Mouse (Mus musculus): ENCODE results near the gene Tfdp1. TPM values are rescaled to one million over a fixed set of nuclear protein-coding genes. Genes with fewer than 3 reads are reported as not detected.

Gene Tfdp1
- total RNA-seq, 2 experiments from 2014 or later: 63.1 to 65.1 TPM

GRCm38 (mm10) chr8:13343134-13343533 is 4.6 kb downstream of the Tfdp1 start:
- DNase-seq (ENCODE audit: extremely low spot score in 1 of 2, low spot score in 2 of 2): no peak
- intact Hi-C loops (cut with DNase I): no loop called here

GRCm38 (mm10) chr8:13350052-13350451 is 11.5 kb downstream of the Tfdp1 start:
- DNase-seq (ENCODE audit: extremely low spot score in 1 of 2, low spot score in 2 of 2): no peak
- intact Hi-C loops (cut with DNase I): no loop called here

GRCm38 (mm10) chr8:13351593-13351992 is 13.0 kb downstream of the Tfdp1 start:
- no peak for DNase-seq (ENCODE audit: extremely low spot score in 1 of 2, low spot score in 2 of 2)
- intact Hi-C loops (cut with DNase I): no loop called here

- DNase-seq (ENCODE audit: extremely low spot score in 1 of 2, low spot score in 2 of 2): no peak
- intact Hi-C loops (cut with DNase I): no loop called here
Measured at GRCm38 (mm10) chr8:13352601-13353000, 14.1 kb downstream of the Tfdp1 start.

GRCm38 (mm10) chr8:13353155-13353833 is 14.7 kb downstream of the Tfdp1 start:
- no peak for DNase-seq (ENCODE audit: extremely low spot score in 1 of 2, low spot score in 2 of 2)
- intact Hi-C loops (cut with DNase I): no loop called here

GRCm38 (mm10) chr8:13353883-13354282 is 15.3 kb downstream of the Tfdp1 start:
- no peak for DNase-seq (ENCODE audit: extremely low spot score in 1 of 2, low spot score in 2 of 2)
- intact Hi-C loops (cut with DNase I): no loop called here

- DNase-seq (ENCODE audit: extremely low spot score in 1 of 2, low spot score in 2 of 2): no peak
- intact Hi-C loops (cut with DNase I): no loop called here
Measured at GRCm38 (mm10) chr8:13356221-13356620, 17.7 kb downstream of the Tfdp1 start.

GRCm38 (mm10) chr8:13356681-13357080 is 18.1 kb downstream of the Tfdp1 start:
- no peak for DNase-seq (ENCODE audit: extremely low spot score in 1 of 2, low spot score in 2 of 2)
- intact Hi-C loops (cut with DNase I): no loop called here

- no peak for DNase-seq (ENCODE audit: extremely low spot score in 1 of 2, low spot score in 2 of 2)
- intact Hi-C loops (cut with DNase I): no loop called here
Measured at GRCm38 (mm10) chr8:13360213-13360612, 21.7 kb downstream of the Tfdp1 start.

- intact Hi-C loops (cut with DNase I): no loop called here
- no peak for DNase-seq (ENCODE audit: extremely low spot score in 1 of 2, low spot score in 2 of 2)
Measured at GRCm38 (mm10) chr8:13361865-13362264, 23.3 kb downstream of the Tfdp1 start.

- no peak for DNase-seq (ENCODE audit: extremely low spot score in 1 of 2, low spot score in 2 of 2)
- intact Hi-C loops (cut with DNase I): loop anchor here (5.0 kb wide), 1 partner anchor 399 kb away; no protein-coding TSS in a partner anchor
Measured at GRCm38 (mm10) chr8:13373151-13373662, 34.7 kb downstream of the Tfdp1 start.

- intact Hi-C loops (cut with DNase I): no loop called here
- DNase-seq (ENCODE audit: extremely low spot score in 1 of 2, low spot score in 2 of 2): no peak
Measured at GRCm38 (mm10) chr8:13381630-13382029, 43.1 kb downstream of the Tfdp1 start.

- DNase-seq (ENCODE audit: extremely low spot score in 1 of 2, low spot score in 2 of 2): no peak
- intact Hi-C loops (cut with DNase I): no loop called here
Measured at GRCm38 (mm10) chr8:13382536-13382935, 44.0 kb downstream of the Tfdp1 start.

- intact Hi-C loops (cut with DNase I): no loop called here
- no peak for DNase-seq (ENCODE audit: extremely low spot score in 1 of 2, low spot score in 2 of 2)
Measured at GRCm38 (mm10) chr8:13382999-13383398, 44.4 kb downstream of the Tfdp1 start.

- intact Hi-C loops (cut with DNase I): no loop called here
- DNase-seq (ENCODE audit: extremely low spot score in 1 of 2, low spot score in 2 of 2): no peak
Measured at GRCm38 (mm10) chr8:13386366-13386765, 47.8 kb downstream of the Tfdp1 start.

- intact Hi-C loops (cut with DNase I): no loop called here
- no peak for DNase-seq (ENCODE audit: extremely low spot score in 1 of 2, low spot score in 2 of 2)
Measured at GRCm38 (mm10) chr8:13387728-13388127, 49.2 kb downstream of the Tfdp1 start.

- no peak for DNase-seq (ENCODE audit: extremely low spot score in 1 of 2, low spot score in 2 of 2)
- intact Hi-C loops (cut with DNase I): no loop called here
Measured at GRCm38 (mm10) chr8:13388744-13389143, 50.2 kb downstream of the Tfdp1 start.

- DNase-seq (ENCODE audit: extremely low spot score in 1 of 2, low spot score in 2 of 2): no peak
- intact Hi-C loops (cut with DNase I): no loop called here
Measured at GRCm38 (mm10) chr8:13393869-13394268, 55.3 kb downstream of the Tfdp1 start.

GRCm38 (mm10) chr8:13396725-13397124 is 58.2 kb downstream of the Tfdp1 start, which contains the start of gene Atp4b:
Gene Atp4b (minus strand): TSS chr8:13396825.
- DNase-seq (ENCODE audit: extremely low spot score in 1 of 2, low spot score in 2 of 2): no peak
- intact Hi-C loops (cut with DNase I): no loop called here

GRCm38 (mm10) chr8:13403517-13403916 is 65.0 kb downstream of the Tfdp1 start:
- no peak for DNase-seq (ENCODE audit: extremely low spot score in 1 of 2, low spot score in 2 of 2)
- intact Hi-C loops (cut with DNase I): no loop called here

- intact Hi-C loops (cut with DNase I): no loop called here
- DNase-seq (ENCODE audit: extremely low spot score in 1 of 2, low spot score in 2 of 2): no peak
Measured at GRCm38 (mm10) chr8:13404666-13405131, 66.1 kb downstream of the Tfdp1 start, which contains the start of gene Grk1. Gene Grk1 (plus strand): TSS chr8:13405081.

Data from left cerebral cortex, postnatal 10 days (tissue).